Mouse (Mus musculus) bone marrow, adult 2 months (tissue): Measurements from ENCODE around the gene Heca.

ENCODE experiments used
- CTCF ChIP-seq: fragments of 200-500 bp; IDR thresholded peaks from 2 replicates; pipeline ENCODE4 v1.5.1; 2011; ENCODE audit warnings: low read length, control low read depth; ENCODE audit not compliant: control insufficient read depth, insufficient read depth
- POLR2A ChIP-seq: fragments of 200-500 bp; IDR thresholded peaks from 2 replicates; pipeline ENCODE4 v1.6.1; 2011; ENCODE audit warnings: low read depth, mild to moderate bottlenecking, control low read depth, low read length, borderline replicate concordance; ENCODE audit not compliant: control insufficient read depth

DNA sequence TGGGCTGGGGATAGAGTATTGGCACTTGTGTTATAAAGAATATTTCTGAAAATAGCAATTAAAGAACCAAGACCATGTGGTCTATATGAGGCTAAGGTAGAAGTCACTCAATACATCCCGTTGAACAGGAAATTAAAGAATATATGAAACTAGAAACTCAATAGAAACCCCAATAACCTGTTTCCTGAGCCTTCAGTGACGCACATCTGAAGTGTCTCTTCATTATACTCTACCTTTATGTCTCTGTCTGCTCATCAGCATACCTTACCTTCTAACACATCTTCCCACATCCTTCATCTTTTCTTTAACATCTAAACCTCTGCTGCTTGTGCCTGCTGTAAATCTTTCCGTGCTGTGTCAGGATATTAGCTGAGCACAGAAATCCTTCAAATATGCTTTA is 67.8 kb downstream of the Heca start:
- TF ChIP-seq CTCF, result no peak
- TF ChIP-seq POLR2A, result no peak
